Mouse (Mus musculus) embryonic facial prominence, embryonic 15.5 days (tissue): Measurements from ENCODE around the gene Dand5. TPM values are rescaled to one million over a fixed set of nuclear protein-coding genes. Genes with fewer than 3 reads are reported as not detected.
"Not testable (repeated sequence)": the region's sequence is repeated elsewhere in the genome, so short reads cannot be mapped to it uniquely, and the experiment has no call there.

Source experiments
- ATAC-seq: fragments of 200-750 bp; cut with Nextera tagmentation; 2 replicates; pipeline ENCODE4 v1.8.0; 2017; ENCODE audit warnings: low read depth, moderate TSS enrichment; ENCODE audit not compliant: insufficient number of reproducible peaks, low FRiP score, low TSS enrichment
- H3K27ac ChIP-seq: fragments of 300-500 bp; sonication (generic); replicated peaks from 2 replicates; pipeline ENCODE4 v1.5.1; 2015; ENCODE audit warnings: mild to moderate bottlenecking, inconsistent platforms
- H3K27me3 ChIP-seq: fragments of 300-500 bp; sonication (generic); 2 replicates; pipeline ENCODE4 v1.6.1; 2015; ENCODE audit warnings: inconsistent platforms
- H3K36me3 ChIP-seq: fragments of 300-500 bp; sonication (generic); 2 replicates; pipeline ENCODE4 v1.6.1; 2015; ENCODE audit warnings: mild to moderate bottlenecking, inconsistent platforms
- H3K4me1 ChIP-seq: fragments of 300-500 bp; sonication (generic); 2 replicates; pipeline ENCODE4 v1.6.1; 2015; ENCODE audit warnings: inconsistent platforms
- H3K4me2 ChIP-seq: fragments of 300-500 bp; sonication (generic); replicated peaks from 2 replicates; pipeline ENCODE4 v1.6.1; 2015; ENCODE audit warnings: mild to moderate bottlenecking, inconsistent platforms
- H3K4me3 ChIP-seq: fragments of 300-500 bp; sonication (generic); replicated peaks from 2 replicates; pipeline ENCODE4 v1.5.1; 2015; ENCODE audit warnings: mild to moderate bottlenecking, inconsistent platforms
- H3K9ac ChIP-seq: fragments of 300-500 bp; sonication (generic); 2 replicates; pipeline ENCODE4 v1.6.1; 2015; ENCODE audit warnings: inconsistent platforms
- H3K9me3 ChIP-seq: fragments of 300-500 bp; sonication (generic); replicated peaks from 2 replicates; pipeline ENCODE4 v1.6.1; 2016; ENCODE audit warnings: inconsistent platforms
- WGBS: fragments of 180-500 bp; shearing (Covaris S2); methylation state at CpG from one replicate; pipeline ENCODE4 v1.1.7; 2015; 5-methylcytosine and 5-hydroxymethylcytosine counted together
- polyA plus RNA-seq: library from polyadenylated mRNA; unstranded; fragments of >200 nt; fragmentation: Nextera tagmentation; extraction: Ambion mirVana; gene quantifications from 2 replicates; pipeline ENCODE4 v1.2.1, GENCODE M21; 2015

Dand5 gene
- polyA plus RNA-seq, 1 experiment from 2014 or later = 8.4 TPM

DNA sequence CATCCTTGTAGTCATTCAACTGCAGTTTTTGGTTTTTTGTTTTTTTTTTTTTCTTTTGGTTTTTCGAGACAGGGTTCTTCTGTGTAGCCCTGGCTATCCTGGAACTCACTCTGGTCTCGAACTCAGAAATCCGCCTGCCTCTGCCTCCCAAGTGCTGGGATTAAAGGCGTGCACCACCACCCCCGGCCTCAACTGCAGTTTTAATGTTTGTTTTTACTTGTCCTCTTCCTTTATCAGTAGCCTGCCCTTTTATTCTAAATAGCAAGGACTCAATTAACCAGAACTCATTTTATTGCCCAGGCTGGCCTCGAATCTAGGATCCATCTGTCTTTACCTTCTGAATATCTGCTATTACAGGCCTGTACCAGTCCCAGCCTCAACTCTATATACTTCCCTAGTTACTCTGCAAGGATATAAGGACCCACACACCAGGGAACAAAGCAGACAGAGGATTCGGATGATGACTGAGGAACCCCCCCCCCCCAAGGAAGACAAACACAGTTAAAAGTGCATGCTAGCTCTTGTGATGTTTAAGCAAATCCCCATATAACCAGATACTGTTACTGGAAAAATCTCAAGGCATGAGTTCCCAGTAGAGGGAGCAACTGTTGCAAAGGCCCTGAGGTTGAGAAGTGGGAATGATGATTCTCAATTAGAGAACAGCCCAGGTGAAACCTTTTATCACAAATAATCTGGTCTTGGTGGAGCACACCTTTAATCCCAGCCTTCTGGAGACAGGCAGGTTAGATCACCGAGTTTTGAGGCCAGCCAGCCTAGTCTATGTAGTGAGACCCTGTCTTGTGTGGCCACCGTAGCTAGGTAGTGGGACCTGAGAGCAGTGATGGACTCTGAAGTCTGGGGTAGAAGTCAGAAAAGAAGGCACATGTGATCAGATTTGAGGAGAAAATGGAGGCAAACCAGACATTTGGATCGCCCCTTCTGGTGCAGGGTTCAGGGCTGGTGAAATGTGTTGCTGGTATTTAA is 10.4 kb upstream of the Dand5 start:
- Histone ChIP-seq H3K9ac (peak overlapping the region; percentile 100), H3K9me3 (no peaks in the 10 kb centered on the region), H3K27ac (peak overlapping the region; percentile 97), H3K4me1 (peaks cover 46% of the 10 kb centered on the region), H3K36me3 (peaks cover 43% of the 10 kb centered on the region), H3K4me3 (peak overlapping the region; percentile 95), H3K27me3 (no peaks in the 10 kb centered on the region), H3K4me2 (peak overlapping the region; percentile 54)
- 58% methylated on average over 10 of the region's 10 CpGs for WGBS
- ATAC-seq = no peak

- ATAC-seq = peak; percentile 77
- Histone ChIP-seq H3K36me3 (peaks cover 35% of the 10 kb centered on the region), H3K9ac (peak overlapping the region; percentile 100), H3K4me2 (peak overlapping the region; percentile 54), H3K27me3 (no peaks in the 10 kb centered on the region), H3K9me3 (no peaks in the 10 kb centered on the region), H3K4me1 (peaks cover 38% of the 10 kb centered on the region), H3K4me3 (peak overlapping the region; percentile 95), H3K27ac (peak overlapping the region; percentile 97)
- WGBS = 1% methylated on average over 59 of the region's 59 CpGs
Observed at GRCm38 (mm10) chr8:84832034-84832717, 9.6 kb upstream of the Dand5 start.

DNA sequence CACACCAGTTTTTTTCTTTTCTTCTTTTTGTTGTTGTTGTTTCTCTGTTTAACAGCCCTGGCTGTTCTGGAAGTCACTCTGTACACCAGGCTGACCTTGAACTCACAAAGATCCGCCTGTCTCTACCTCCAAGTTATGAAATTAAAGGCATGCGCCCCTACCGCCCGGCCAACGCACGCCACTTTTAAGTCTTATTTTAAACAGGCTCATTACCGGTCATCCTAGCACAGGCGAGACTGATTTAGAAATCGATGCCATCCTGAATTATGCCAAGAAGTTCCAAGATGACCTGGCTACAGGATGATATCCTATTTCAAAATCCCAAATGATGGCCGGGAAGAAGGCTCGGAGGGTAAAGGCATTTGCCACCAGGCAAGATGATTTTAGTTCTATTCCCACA is 8.9 kb upstream of the Dand5 start, which contains the start of gene Gadd45gip1:
TSS of gene Gadd45gip1 (plus strand) at position 33 of the 400 bp plus-strand sequence.
- peaks cover 28% of the 10 kb centered on the region for H3K36me3 ChIP-seq
- no peaks in the 10 kb centered on the region for H3K27me3 ChIP-seq
- peak within 1 kb of the TSS; percentile 100 for H3K9ac ChIP-seq
- H3K4me1 ChIP-seq = peaks cover 31% of the 10 kb centered on the region
- 69% methylated on average over 11 of the region's 11 CpGs for WGBS
- peak within 1 kb of the TSS; percentile 95 for H3K4me3 ChIP-seq
- peak within 1 kb of the TSS; percentile 54 for H3K4me2 ChIP-seq
- H3K27ac ChIP-seq = peak within 1 kb of the TSS; percentile 97
- ATAC-seq = no peak
- no peaks in the 10 kb centered on the region for H3K9me3 ChIP-seq

DNA sequence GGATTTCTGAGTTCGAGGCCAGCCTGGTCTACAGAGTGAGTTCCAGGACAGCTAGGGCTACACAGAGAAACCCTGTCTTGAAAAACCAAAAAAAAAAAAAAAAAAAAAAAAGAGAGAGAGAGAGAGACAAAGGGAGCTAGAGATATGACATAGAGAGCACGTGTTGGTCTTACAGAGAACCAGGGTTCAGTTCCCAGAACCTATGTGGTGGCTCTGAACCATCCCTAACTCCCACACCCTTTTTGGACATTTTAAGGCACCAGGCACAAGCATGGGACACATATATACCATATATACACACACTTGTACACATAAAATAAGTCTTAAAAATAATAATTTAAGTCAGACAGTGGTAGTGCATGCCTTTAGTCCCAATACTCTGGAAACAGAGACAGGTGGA is 3.9 kb upstream of the Dand5 start:
- not testable (repeated sequence) for H3K4me3 ChIP-seq, ATAC-seq, H3K4me1 ChIP-seq, H3K27ac ChIP-seq, H3K9me3 ChIP-seq, H3K4me2 ChIP-seq, H3K27me3 ChIP-seq, H3K36me3 ChIP-seq, H3K9ac ChIP-seq
- WGBS = 74% methylated on average over 2 of the region's 2 CpGs

DNA sequence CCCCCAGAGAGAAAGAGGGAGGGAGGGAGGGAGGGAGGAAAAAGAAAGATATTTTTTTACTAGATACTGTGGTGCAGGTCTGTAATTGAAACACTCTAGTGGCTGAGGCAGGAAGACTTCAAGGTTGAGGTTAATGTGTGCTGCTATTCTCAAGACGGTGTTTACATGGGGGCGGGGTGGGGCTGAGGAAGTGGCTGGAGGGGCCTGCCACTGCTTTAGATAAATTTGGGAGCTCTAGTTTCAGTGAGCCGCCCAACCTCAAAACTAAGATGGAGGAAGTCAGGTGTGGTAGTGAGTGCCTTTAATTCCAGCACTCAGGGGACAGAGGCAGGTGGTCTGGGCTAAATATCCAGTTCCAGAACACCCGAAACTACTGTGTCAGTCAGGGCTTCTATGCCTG is 3.0 kb upstream of the Dand5 start:
- 55% methylated on average over 4 of the region's 4 CpGs for WGBS
- Histone ChIP-seq H3K27me3 (no peaks in the 10 kb centered on the region), H3K4me3 (no peak overlapping the region), H3K9ac (no peak overlapping the region), H3K27ac (no peak overlapping the region), H3K4me1 (peaks cover 7% of the 10 kb centered on the region; the same call in 1 of the 2 replicates), H3K4me2 (no peak overlapping the region), H3K9me3 (no peaks in the 10 kb centered on the region), H3K36me3 (no peaks in the 10 kb centered on the region)
- no peak for ATAC-seq

DNA sequence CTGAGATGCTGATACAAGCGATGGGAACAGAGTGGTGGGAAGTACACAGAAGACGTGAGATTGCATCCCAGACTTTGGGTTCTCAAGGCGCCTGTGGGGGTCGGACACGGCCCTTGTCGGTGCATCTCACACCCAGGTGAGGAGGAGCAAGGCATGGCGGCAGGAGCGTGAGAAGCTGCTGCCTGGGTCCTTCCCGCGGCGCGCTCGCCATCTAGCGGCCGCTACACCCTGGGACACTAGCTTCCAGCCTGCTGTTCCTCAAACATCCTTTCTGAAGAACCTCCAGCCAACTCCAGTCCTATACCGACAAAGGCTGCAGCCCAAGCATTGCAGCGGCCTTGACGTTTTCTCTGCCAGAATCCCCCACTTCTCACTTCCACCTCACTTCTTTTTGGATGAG is 1.0 kb upstream of the Dand5 start:
- Histone ChIP-seq H3K9me3 (no peaks in the 10 kb centered on the region), H3K4me2 (peak overlapping the region; percentile 45), H3K36me3 (no peaks in the 10 kb centered on the region), H3K4me3 (peak overlapping the region; percentile 21), H3K27me3 (no peaks in the 10 kb centered on the region), H3K27ac (no peak overlapping the region), H3K9ac (no peak overlapping the region), H3K4me1 (peaks cover 7% of the 10 kb centered on the region; the same call in 1 of the 2 replicates)
- WGBS = 2% methylated on average over 18 of the region's 18 CpGs
- ATAC-seq = peak; percentile 80

GRCm38 (mm10) chr8:84816117-84816516 is 6.5 kb downstream of the Dand5 start:
- H3K4me3 ChIP-seq = no peak overlapping the region
- no peak overlapping the region for H3K4me2 ChIP-seq
- WGBS = 75% methylated on average over 17 of the region's 17 CpGs
- no peak overlapping the region for H3K27ac ChIP-seq
- ATAC-seq = no peak
- H3K27me3 ChIP-seq = peaks cover 17% of the 10 kb centered on the region
- no peak overlapping the region for H3K9ac ChIP-seq
- peaks cover 22% of the 10 kb centered on the region for H3K4me1 ChIP-seq
- no peaks in the 10 kb centered on the region for H3K36me3 ChIP-seq
- H3K9me3 ChIP-seq = no peaks in the 10 kb centered on the region

GRCm38 (mm10) chr8:84815547-84815946 is 7.1 kb downstream of the Dand5 start:
- no peaks in the 10 kb centered on the region for H3K9me3 ChIP-seq
- peak overlapping the region; percentile 1; the same call in 1 of the 2 replicates for H3K4me2 ChIP-seq
- H3K4me1 ChIP-seq = peaks cover 27% of the 10 kb centered on the region
- WGBS = 11% methylated on average over 9 of the region's 9 CpGs
- no peaks in the 10 kb centered on the region for H3K36me3 ChIP-seq
- H3K27me3 ChIP-seq = peaks cover 17% of the 10 kb centered on the region
- H3K4me3 ChIP-seq = no peak overlapping the region
- no peak overlapping the region for H3K9ac ChIP-seq
- H3K27ac ChIP-seq = no peak overlapping the region
- ATAC-seq = peak; percentile 69

GRCm38 (mm10) chr8:84814555-84815441 is 7.8 kb downstream of the Dand5 start:
- no peak overlapping the region for H3K27ac ChIP-seq
- peak overlapping the region; percentile 1; the same call in 1 of the 2 replicates for H3K4me2 ChIP-seq
- no peak overlapping the region for H3K9ac ChIP-seq
- H3K27me3 ChIP-seq = peaks cover 17% of the 10 kb centered on the region
- no peak for ATAC-seq
- no peaks in the 10 kb centered on the region for H3K36me3 ChIP-seq
- peaks cover 29% of the 10 kb centered on the region for H3K4me1 ChIP-seq
- no peaks in the 10 kb centered on the region for H3K9me3 ChIP-seq
- no peak overlapping the region for H3K4me3 ChIP-seq
- WGBS = 43% methylated on average over 19 of the region's 19 CpGs

DNA sequence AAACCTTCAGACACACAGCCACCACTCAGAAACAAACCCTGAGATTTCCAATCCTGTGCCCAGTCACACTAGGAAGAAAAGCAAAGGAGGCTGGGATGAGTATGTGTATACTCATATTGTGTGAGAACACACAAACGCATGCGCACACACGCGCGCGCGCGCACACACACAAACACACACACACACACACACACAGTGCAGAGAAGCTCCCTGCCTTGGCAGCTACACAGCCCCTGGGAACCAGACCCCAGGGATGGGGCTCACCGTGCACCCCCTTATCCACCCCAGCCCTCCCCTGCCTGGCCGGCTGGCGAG is 8.4 kb downstream of the Dand5 start:
- Histone ChIP-seq H3K9ac (no peak overlapping the region), H3K27me3 (peaks cover 17% of the 10 kb centered on the region), H3K4me2 (no peak overlapping the region), H3K27ac (no peak overlapping the region), H3K4me1 (peaks cover 29% of the 10 kb centered on the region), H3K36me3 (no peaks in the 10 kb centered on the region), H3K9me3 (no peaks in the 10 kb centered on the region), H3K4me3 (no peak overlapping the region)
- WGBS = 82% methylated on average over 11 of the region's 11 CpGs
- no peak for ATAC-seq

GRCm38 (mm10) chr8:84813830-84814229 is 8.8 kb downstream of the Dand5 start:
- Histone ChIP-seq H3K4me3 (no peak overlapping the region), H3K9ac (no peak overlapping the region), H3K4me2 (no peak overlapping the region), H3K4me1 (peaks cover 29% of the 10 kb centered on the region), H3K27me3 (peaks cover 21% of the 10 kb centered on the region), H3K9me3 (no peaks in the 10 kb centered on the region), H3K27ac (no peak overlapping the region), H3K36me3 (no peaks in the 10 kb centered on the region)
- ATAC-seq = no peak
- 90% methylated on average over 3 of the region's 3 CpGs for WGBS
